Mouse (Mus musculus): Measurements from ENCODE around the gene Dusp7.
A peak's percentile ranks its signal among the peaks of the same experiment; 100 is the strongest.

GRCm38 (mm10) chr9:106421865-106422160 is 53.4 kb downstream of the Dusp7 start:
- TF ChIP-seq CTCF (IDR thresholded peaks at IDR 0.05; ENCODE audit: low read depth, low read length), result peak; percentile 86
- TF ChIP-seq POLR2A (IDR thresholded peaks at IDR 0.05; ENCODE audit: insufficient read depth, low read length), result no peak
- TF ChIP-seq EP300 (IDR thresholded peaks at IDR 0.05; ENCODE audit: insufficient read depth, low read depth, low read length), result 0 out of 2 replicates have a peak, but pooled peaks have one; percentile 17
